Mouse (Mus musculus): Measurements from ENCODE around the gene Sox13. TPM values are rescaled to one million over a fixed set of nuclear protein-coding genes. Genes with fewer than 3 reads are reported as not detected.

Sox13 gene
- total and polyA plus RNA-seq, 3 experiments, result 0.34 to 1.4 (median 0.90) TPM

GRCm38 (mm10) chr1:133380347-133381065, 43.7 kb downstream of the Sox13 start:
- Histone ChIP-seq H3K27ac (ENCODE audit: insufficient read depth, low read depth) (no peak overlapping the region), H3K36me3 (replicated peaks in 1 of 2; ENCODE audit: control insufficient read depth in 1 of 2, insufficient read depth in 1 of 2, low read length in 1 of 2) (peaks cover 0 to 2% of the 10 kb centered on the region in 2 experiments), H3K4me1 (ENCODE audit: control insufficient read depth in 1 of 2, insufficient read depth in 2 of 2) (peaks cover 0 to 14% of the 10 kb centered on the region in 2 experiments; a peak in 2 of 4 replicates), H3K9me3 (replicated peaks; ENCODE audit: low read length) (peaks cover 4% of the 10 kb centered on the region), H3K9ac (ENCODE audit: insufficient read depth, low read depth) (no peak overlapping the region), H3K4me3 (replicated peaks in 1 of 3; ENCODE audit: low read depth in 2 of 3, low read length in 2 of 3, poor library complexity in 1 of 3) (no peak overlapping the region), H3K27me3 (replicated peaks) (peaks cover 40% of the 10 kb centered on the region), H3K79me2 (replicated peaks; ENCODE audit: control insufficient read depth, extremely low read depth, insufficient read depth, poor library complexity, severe bottlenecking) (no peaks in the 10 kb centered on the region), H3K4me2 (ENCODE audit: insufficient read depth, low read depth, poor library complexity, severe bottlenecking) (no peak overlapping the region)
- TF ChIP-seq RAD21 (IDR thresholded peaks at IDR 0.05; ENCODE audit: low read depth, low read length) (peak; percentile 27), CTCF (conservative IDR thresholded peaks at IDR 0.05 in 1 of 2, IDR thresholded peaks at IDR 0.05 in 1 of 2; ENCODE audit: low read depth in 2 of 2, low read length in 2 of 2) (peak; percentile 64 to 74), USF1 (IDR thresholded peaks at IDR 0.05; ENCODE audit: low read depth, low read length) (no peak), JUND (conservative IDR thresholded peaks at IDR 0.05; ENCODE audit: low read depth, low read length) (no peak), SMC3 (IDR thresholded peaks at IDR 0.05; ENCODE audit: low read depth, low read length) (peak; percentile 49)
- dilution Hi-C loops (cut with MboI; ENCODE audit: extremely low pct_ligation_motif_present, extremely low pct_unique_long_range_greater_than_20kb, low sequenced_read_pairs), result no loop called here
- peak; percentile 54 for DNase-seq (ENCODE audit: extremely low read depth)
- in situ Hi-C loops (cut with MboI; ENCODE audit: low pct_ligation_motif_present, low pct_unique_long_range_greater_than_20kb, low sequenced_read_pairs), result no loop called here

DNA sequence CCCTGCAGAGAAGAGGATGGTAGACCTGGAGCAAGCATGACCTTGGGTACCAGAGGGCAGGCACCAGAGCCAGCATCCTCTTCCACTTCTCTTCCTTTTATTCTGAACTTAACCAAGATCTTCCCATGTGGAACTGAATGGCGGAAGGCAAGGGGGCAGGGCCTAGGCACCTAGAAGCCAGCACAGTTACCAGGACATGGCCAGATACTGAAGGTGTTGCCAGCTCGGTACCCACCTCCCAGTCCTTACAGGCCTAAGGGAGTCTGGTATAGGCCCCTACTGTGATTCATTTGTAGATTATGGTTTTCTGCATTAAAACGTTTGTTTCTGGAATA, 44.2 kb downstream of the Sox13 start:
- Histone ChIP-seq H3K27ac (ENCODE audit: insufficient read depth, low read depth) (no peak overlapping the region), H3K4me1 (ENCODE audit: control insufficient read depth in 1 of 2, insufficient read depth in 2 of 2) (peaks cover 0 to 11% of the 10 kb centered on the region in 2 experiments; a peak in 2 of 4 replicates), H3K4me3 (replicated peaks in 1 of 3; ENCODE audit: low read depth in 2 of 3, low read length in 2 of 3, poor library complexity in 1 of 3) (no peak overlapping the region), H3K36me3 (replicated peaks in 1 of 2; ENCODE audit: control insufficient read depth in 1 of 2, insufficient read depth in 1 of 2, low read length in 1 of 2) (peaks cover 0 to 2% of the 10 kb centered on the region in 2 experiments), H3K9ac (ENCODE audit: insufficient read depth, low read depth) (no peak overlapping the region), H3K79me2 (replicated peaks; ENCODE audit: control insufficient read depth, extremely low read depth, insufficient read depth, poor library complexity, severe bottlenecking) (no peaks in the 10 kb centered on the region), H3K9me3 (replicated peaks; ENCODE audit: low read length) (peaks cover 4% of the 10 kb centered on the region), H3K4me2 (ENCODE audit: insufficient read depth, low read depth, poor library complexity, severe bottlenecking) (no peak overlapping the region), H3K27me3 (replicated peaks) (peaks cover 45% of the 10 kb centered on the region)
- dilution Hi-C loops (cut with MboI; ENCODE audit: extremely low pct_ligation_motif_present, extremely low pct_unique_long_range_greater_than_20kb, low sequenced_read_pairs) (no loop called here), in situ Hi-C loops (cut with MboI; ENCODE audit: low pct_ligation_motif_present, low pct_unique_long_range_greater_than_20kb, low sequenced_read_pairs) (no loop called here)
- DNase-seq (ENCODE audit: extremely low read depth), result no peak
- TF ChIP-seq MAZ (IDR thresholded peaks at IDR 0.05; ENCODE audit: low read depth, low read length), result no peak

GRCm38 (mm10) chr1:133379254-133379985, 44.8 kb downstream of the Sox13 start:
- Histone ChIP-seq H3K9me3 (replicated peaks; ENCODE audit: low read length) (peaks cover 4% of the 10 kb centered on the region), H3K4me1 (ENCODE audit: control insufficient read depth in 1 of 2, insufficient read depth in 2 of 2) (peaks cover 0 to 11% of the 10 kb centered on the region in 2 experiments; a peak in 2 of 4 replicates), H3K27me3 (replicated peaks) (peaks cover 49% of the 10 kb centered on the region), H3K36me3 (replicated peaks in 1 of 2; ENCODE audit: control insufficient read depth in 1 of 2, insufficient read depth in 1 of 2, low read length in 1 of 2) (peaks cover 0 to 2% of the 10 kb centered on the region in 2 experiments), H3K4me3 (replicated peaks in 1 of 3; ENCODE audit: low read depth in 2 of 3, low read length in 2 of 3, poor library complexity in 1 of 3) (no peak overlapping the region), H3K9ac (ENCODE audit: insufficient read depth, low read depth) (no peak overlapping the region), H3K79me2 (replicated peaks; ENCODE audit: control insufficient read depth, extremely low read depth, insufficient read depth, poor library complexity, severe bottlenecking) (no peaks in the 10 kb centered on the region), H3K27ac (ENCODE audit: insufficient read depth, low read depth) (no peak overlapping the region), H3K4me2 (ENCODE audit: insufficient read depth, low read depth, poor library complexity, severe bottlenecking) (no peak overlapping the region)
- in situ Hi-C loops (cut with MboI; ENCODE audit: low pct_ligation_motif_present, low pct_unique_long_range_greater_than_20kb, low sequenced_read_pairs), result no loop called here
- dilution Hi-C loops (cut with MboI; ENCODE audit: extremely low pct_ligation_motif_present, extremely low pct_unique_long_range_greater_than_20kb, low sequenced_read_pairs), result no loop called here
- DNase-seq (ENCODE audit: extremely low read depth), result no peak
- TF ChIP-seq ZNF384 (IDR thresholded peaks at IDR 0.05; ENCODE audit: low read depth, low read length) (no peak), HCFC1 (IDR thresholded peaks at IDR 0.05; ENCODE audit: low read depth, low read length) (no peak), ZC3H11A (IDR thresholded peaks at IDR 0.05; ENCODE audit: low read depth, low read length) (no peak), TBP (conservative IDR thresholded peaks at IDR 0.05; ENCODE audit: low read depth, low read length) (no peak), ETS1 (conservative IDR thresholded peaks at IDR 0.05; ENCODE audit: low read depth, low read length) (no peak), USF2 (conservative IDR thresholded peaks at IDR 0.05; ENCODE audit: low read depth, low read length) (no peak), NRF1 (IDR thresholded peaks at IDR 0.05; ENCODE audit: low read depth, low read length) (no peak), JUND (conservative IDR thresholded peaks at IDR 0.05; ENCODE audit: low read depth, low read length) (no peak), KAT2A (IDR thresholded peaks at IDR 0.05; ENCODE audit: insufficient replicate concordance, low read length) (no peak), MXI1 (IDR thresholded peaks at IDR 0.05; ENCODE audit: low read depth, low read length) (no peak), CTCF (conservative IDR thresholded peaks at IDR 0.05 in 1 of 2, IDR thresholded peaks at IDR 0.05 in 1 of 2; ENCODE audit: low read depth in 2 of 2, low read length in 2 of 2) (no peak), SMC3 (IDR thresholded peaks at IDR 0.05; ENCODE audit: low read depth, low read length) (no peak), ELF1 (IDR thresholded peaks at IDR 0.05; ENCODE audit: low read depth, low read length) (no peak), JUN (IDR thresholded peaks at IDR 0.05; ENCODE audit: insufficient read depth, low read depth, low read length) (no peak)

Measured in CH12.LX (cell line).